Mouse (Mus musculus): ENCODE measurements around the gene Olfr1347.

GRCm38 (mm10) chr7:6526141-6526540, 26.6 kb upstream of the Olfr1347 start:
- no peak for TF ChIP-seq POLR2A (IDR thresholded peaks at IDR 0.05; ENCODE audit: borderline replicate concordance, control insufficient read depth, low read depth, low read length)
- TF ChIP-seq CTCF (IDR thresholded peaks at IDR 0.05; ENCODE audit: control insufficient read depth, insufficient read depth, low read length), result peak; percentile 41
